Mouse (Mus musculus) small intestine, adult 2 months (tissue): ENCODE results near the gene Mrap2.

Source experiments
- CTCF ChIP-seq: fragments of 200-500 bp; IDR thresholded peaks from 2 replicates; pipeline ENCODE4 v1.5.1; 2012; ENCODE audit warnings: low read depth, mild to moderate bottlenecking, control low read depth, inconsistent platforms, low read length, moderate library complexity, mixed read lengths; ENCODE audit not compliant: insufficient replicate concordance, insufficient read length; ENCODE audit errors: extremely low read depth
- POLR2A ChIP-seq: fragments of 200-500 bp; IDR thresholded peaks from 2 replicates; pipeline ENCODE4 v1.6.1; 2012; ENCODE audit warnings: low read depth, mild to moderate bottlenecking, control low read depth, inconsistent platforms, low read length, moderate library complexity

DNA sequence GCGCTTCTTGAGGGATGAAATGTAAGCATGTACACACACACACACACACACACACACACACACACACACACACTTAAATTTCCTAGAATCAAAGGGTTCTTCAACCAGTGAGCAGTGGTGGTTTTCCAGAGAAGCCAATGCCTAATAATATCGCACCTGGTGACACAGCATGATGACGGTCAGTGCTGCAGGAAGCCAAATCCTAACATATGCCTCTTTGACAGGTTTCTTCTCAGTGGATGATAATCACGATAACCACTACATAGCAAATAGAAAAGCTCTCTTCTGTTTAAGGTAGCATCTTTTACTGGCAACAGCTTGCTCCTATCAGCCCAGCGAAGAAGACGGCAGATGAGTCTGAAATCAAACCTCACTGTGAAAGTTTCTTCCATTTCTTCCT lies 53.9 kb downstream of the Mrap2 start:
- TF ChIP-seq CTCF, result no peak
- TF ChIP-seq POLR2A, result no peak
